Mouse (Mus musculus): ENCODE data around the gene Krt31.
A peak's percentile ranks its signal among the peaks of the same experiment; 100 is the strongest.

Gene Krt31

GRCm38 (mm10) chr11:100004846-100005245 lies 45.5 kb downstream of the Krt31 start:
- peak; percentile 68 for DNase-seq

GRCm38 (mm10) chr11:99999091-99999490 lies 51.3 kb downstream of the Krt31 start:
- DNase-seq: no peak

All from cerebellum, adult 9-10 months (tissue).